Mouse (Mus musculus) hindbrain, embryonic 12.5 days (tissue): ENCODE data around the gene Olfr808. TPM values are rescaled to one million over a fixed set of nuclear protein-coding genes. Genes with fewer than 3 reads are reported as not detected.

ENCODE experiments used
- ATAC-seq: fragments of 200-750 bp; cut with Nextera tagmentation; 2 replicates; pipeline ENCODE4 v1.8.0; 2017; ENCODE audit warnings: moderate TSS enrichment; ENCODE audit not compliant: low FRiP score
- H3K27ac ChIP-seq: fragments of 300-500 bp; sonication (generic); 2 replicates; pipeline ENCODE4 v1.5.1; 2016; ENCODE audit warnings: mild to moderate bottlenecking
- H3K27me3 ChIP-seq: fragments of 300-500 bp; sonication (generic); 2 replicates; pipeline ENCODE4 v1.6.1; 2016; ENCODE audit warnings: mild to moderate bottlenecking
- H3K36me3 ChIP-seq: fragments of 300-500 bp; sonication (generic); 2 replicates; pipeline ENCODE4 v1.6.1; 2016; ENCODE audit warnings: mild to moderate bottlenecking
- H3K4me1 ChIP-seq: fragments of 300-500 bp; sonication (generic); 2 replicates; pipeline ENCODE4 v1.6.1; 2016
- H3K4me2 ChIP-seq: fragments of 300-500 bp; sonication (generic); replicated peaks from 2 replicates; pipeline ENCODE4 v1.6.1; 2016; ENCODE audit warnings: mild to moderate bottlenecking
- H3K4me3 ChIP-seq: fragments of 300-500 bp; sonication (generic); 2 replicates; pipeline ENCODE4 v1.5.1; 2016; ENCODE audit warnings: mild to moderate bottlenecking
- H3K9ac ChIP-seq: fragments of 300-500 bp; sonication (generic); 2 replicates; pipeline ENCODE4 v1.6.1; 2016; ENCODE audit warnings: mild to moderate bottlenecking, moderate library complexity
- H3K9me3 ChIP-seq: fragments of 300-500 bp; sonication (generic); replicated peaks from 2 replicates; pipeline ENCODE4 v1.6.1; 2016; ENCODE audit warnings: mild to moderate bottlenecking
- WGBS: fragments of 180-500 bp; shearing (Covaris S2); methylation state at CpG from one replicate; pipeline ENCODE4 v1.1.7; 2016; 5-methylcytosine and 5-hydroxymethylcytosine counted together
- microRNA-seq: library from miRNA; unstranded; fragments of <30 nt; microRNA quantifications from one replicate; pipeline ENCODE4, GENCODE M21; 2017
- polyA plus RNA-seq: library from polyadenylated mRNA; unstranded; fragments of >200 nt; fragmentation: Nextera tagmentation; extraction: Ambion mirVana; gene quantifications from 2 replicates; pipeline ENCODE4 v1.2.1, GENCODE M21; 2016

Gene Olfr808
- polyA plus RNA-seq, result not detected in 2 replicates

DNA sequence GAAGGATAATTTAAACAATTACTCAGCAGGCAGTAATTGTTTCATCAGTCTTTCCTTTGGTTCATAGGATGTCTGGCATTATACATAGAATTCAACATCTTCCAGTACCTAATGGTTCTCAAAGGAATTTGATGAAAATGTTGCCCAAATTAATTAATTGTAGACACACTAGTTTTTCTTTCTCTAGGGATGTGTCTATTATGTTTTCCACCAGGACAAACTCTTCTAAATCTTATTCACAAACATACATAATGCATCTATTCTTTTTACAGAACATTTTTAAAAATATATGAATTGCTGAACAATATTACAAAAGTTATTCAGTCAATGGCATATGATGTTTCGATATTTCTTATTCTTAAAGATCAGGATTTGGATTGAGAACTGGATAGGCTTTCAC lies at the start of gene Olfr808:
Gene Olfr808, plus strand, starts transcription at position 301 of the 400 bp plus-strand sequence.
- no peak within 1 kb of the TSS for H3K4me2 ChIP-seq
- H3K27ac ChIP-seq, result no peak within 1 kb of the TSS
- no peaks in the 10 kb centered on the region for H3K4me1 ChIP-seq
- ATAC-seq, result no peak
- WGBS, result 92% methylated on average over 1 of the region's 1 CpGs
- no peaks in the 10 kb centered on the region for H3K9me3 ChIP-seq
- H3K27me3 ChIP-seq, result no peaks in the 10 kb centered on the region
- H3K36me3 ChIP-seq, result no peaks in the 10 kb centered on the region
- H3K4me3 ChIP-seq, result no peak within 1 kb of the TSS
- H3K9ac ChIP-seq, result no peak within 1 kb of the TSS

DNA sequence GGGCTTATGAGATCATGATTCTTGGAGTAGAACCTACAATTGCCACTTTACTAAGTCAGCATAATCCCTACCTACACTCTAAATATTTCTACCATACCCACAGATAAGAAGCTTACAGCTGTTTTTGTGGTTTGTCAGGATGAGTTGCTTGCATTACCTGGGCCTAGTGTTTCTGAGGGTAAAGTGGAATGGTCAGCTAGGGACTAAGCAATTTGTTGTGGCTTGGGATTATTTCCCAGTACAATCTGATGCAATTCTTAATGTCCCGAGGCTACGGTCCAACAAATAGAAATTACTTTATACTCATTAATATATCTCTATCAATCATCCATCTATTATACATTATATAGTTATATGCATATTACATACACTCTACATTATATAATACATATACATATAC lies 36.0 kb upstream of the Olfr808 start, which contains the start of gene Olfr805:
Gene Olfr805, minus strand, starts transcription at position 101 of the 400 bp plus-strand sequence.
- Histone ChIP-seq H3K27me3 (no peaks in the 10 kb centered on the region), H3K27ac (no peak within 1 kb of the TSS), H3K9ac (no peak within 1 kb of the TSS), H3K4me1 (no peaks in the 10 kb centered on the region), H3K9me3 (no peaks in the 10 kb centered on the region), H3K4me2 (no peak within 1 kb of the TSS), H3K4me3 (no peak within 1 kb of the TSS), H3K36me3 (no peaks in the 10 kb centered on the region)
- ATAC-seq, result no peak
- 95% methylated on average over 2 of the region's 2 CpGs for WGBS

DNA sequence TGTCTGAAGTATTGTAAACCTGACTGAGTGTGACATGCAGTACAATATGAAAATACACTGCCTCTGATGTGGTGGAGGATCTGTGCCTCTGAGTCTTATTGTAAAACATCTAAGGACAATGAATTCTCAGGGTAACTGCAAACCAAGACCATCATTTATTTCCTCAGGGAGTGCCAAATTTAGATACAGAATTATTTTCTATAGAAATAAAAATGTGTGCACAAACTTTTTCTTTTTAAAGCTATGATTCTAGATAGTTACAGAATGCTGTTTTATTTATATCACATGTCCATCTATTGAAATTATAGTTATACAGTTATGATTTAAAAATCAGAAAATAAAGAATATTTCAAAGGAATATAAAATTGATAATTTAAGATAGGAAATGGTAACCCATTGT lies 23.5 kb upstream of the Olfr808 start, which contains the start of gene Olfr806:
Gene Olfr806, minus strand, starts transcription at position 101 of the 400 bp plus-strand sequence.
- H3K4me2 ChIP-seq, result no peak within 1 kb of the TSS
- no peak for ATAC-seq
- no peak within 1 kb of the TSS for H3K9ac ChIP-seq
- no peaks in the 10 kb centered on the region for H3K36me3 ChIP-seq
- no peaks in the 10 kb centered on the region for H3K9me3 ChIP-seq
- no peak within 1 kb of the TSS for H3K4me3 ChIP-seq
- no peaks in the 10 kb centered on the region for H3K4me1 ChIP-seq
- H3K27ac ChIP-seq, result no peak within 1 kb of the TSS
- no peaks in the 10 kb centered on the region for H3K27me3 ChIP-seq

DNA sequence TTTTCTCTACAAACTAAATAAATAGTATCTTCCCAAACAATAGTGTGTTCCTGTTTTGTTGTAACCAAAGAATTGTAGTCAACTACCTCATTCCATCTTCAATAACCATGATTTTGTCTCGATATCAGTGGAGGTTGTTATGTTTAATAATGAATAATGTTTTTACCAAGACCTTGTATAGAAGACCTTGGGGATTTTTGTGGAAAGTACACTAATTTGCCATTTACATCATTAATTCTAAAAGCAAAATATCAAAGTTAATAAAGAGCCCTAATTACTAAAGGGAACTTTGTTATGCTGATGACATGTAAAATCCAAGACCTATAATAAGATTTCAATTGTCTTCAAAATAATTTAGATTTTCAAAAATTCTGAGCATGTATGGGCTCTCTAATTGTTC lies 7.6 kb upstream of the Olfr808 start, which contains the start of gene Olfr807:
Gene Olfr807, minus strand, starts transcription at position 101 of the 400 bp plus-strand sequence.
- Histone ChIP-seq H3K36me3 (no peaks in the 10 kb centered on the region), H3K27me3 (no peaks in the 10 kb centered on the region), H3K27ac (no peak within 1 kb of the TSS), H3K4me3 (no peak within 1 kb of the TSS), H3K9me3 (no peaks in the 10 kb centered on the region), H3K4me2 (no peak within 1 kb of the TSS), H3K4me1 (no peaks in the 10 kb centered on the region), H3K9ac (no peak within 1 kb of the TSS)
- ATAC-seq, result no peak
- 91% methylated on average over 1 of the region's 1 CpGs for WGBS

DNA sequence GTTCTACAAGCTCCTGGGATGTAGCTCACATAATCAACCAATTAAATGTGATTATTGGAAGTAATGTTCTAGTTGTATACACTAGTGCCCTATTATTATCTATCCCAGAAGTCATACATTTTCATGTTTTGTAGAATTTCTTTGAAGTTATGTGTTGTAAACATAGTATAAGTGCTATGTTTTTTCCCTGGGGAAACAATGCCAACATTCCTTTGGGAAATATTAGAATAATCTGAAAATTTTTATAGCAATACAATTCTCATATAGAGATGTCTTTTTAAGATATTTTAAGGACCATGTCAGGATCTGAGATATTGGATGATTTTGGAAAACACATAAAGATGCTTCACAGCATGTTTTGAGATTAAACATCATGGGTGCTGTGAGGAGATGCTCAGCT lies 9.1 kb downstream of the Olfr808 start, which contains the start of gene Olfr809:
Gene Olfr809, plus strand, starts transcription at position 301 of the 400 bp plus-strand sequence.
- no peak for ATAC-seq
- Histone ChIP-seq H3K9ac (no peak within 1 kb of the TSS), H3K4me1 (no peaks in the 10 kb centered on the region), H3K9me3 (no peaks in the 10 kb centered on the region), H3K4me2 (no peak within 1 kb of the TSS), H3K27me3 (no peaks in the 10 kb centered on the region), H3K36me3 (no peaks in the 10 kb centered on the region), H3K4me3 (no peak within 1 kb of the TSS), H3K27ac (no peak within 1 kb of the TSS)

DNA sequence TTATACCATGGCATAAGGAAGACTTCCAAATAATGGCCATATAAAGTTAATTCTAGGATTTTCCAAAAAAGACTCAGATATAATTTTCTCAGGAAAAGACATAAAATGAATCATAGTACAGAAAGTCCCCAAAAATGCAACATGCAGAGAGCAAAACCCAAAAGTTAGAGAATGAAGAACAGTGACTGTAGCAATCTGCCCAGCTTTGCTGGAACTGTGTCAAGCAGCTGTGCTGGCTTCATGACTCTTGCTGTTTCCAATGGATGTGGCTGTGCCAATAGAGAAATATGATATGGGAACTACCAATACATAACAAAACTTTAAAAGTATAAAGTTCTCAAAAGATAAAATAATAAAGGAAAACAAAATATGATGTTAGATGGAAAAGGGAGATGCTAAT lies 12.8 kb downstream of the Olfr808 start:
- H3K27ac ChIP-seq, result no peak overlapping the region
- no peaks in the 10 kb centered on the region for H3K36me3 ChIP-seq
- H3K4me1 ChIP-seq, result no peaks in the 10 kb centered on the region
- ATAC-seq, result no peak
- no peaks in the 10 kb centered on the region for H3K9me3 ChIP-seq
- H3K4me2 ChIP-seq, result no peak overlapping the region
- H3K9ac ChIP-seq, result no peak overlapping the region
- H3K4me3 ChIP-seq, result no peak overlapping the region
- H3K27me3 ChIP-seq, result no peaks in the 10 kb centered on the region

DNA sequence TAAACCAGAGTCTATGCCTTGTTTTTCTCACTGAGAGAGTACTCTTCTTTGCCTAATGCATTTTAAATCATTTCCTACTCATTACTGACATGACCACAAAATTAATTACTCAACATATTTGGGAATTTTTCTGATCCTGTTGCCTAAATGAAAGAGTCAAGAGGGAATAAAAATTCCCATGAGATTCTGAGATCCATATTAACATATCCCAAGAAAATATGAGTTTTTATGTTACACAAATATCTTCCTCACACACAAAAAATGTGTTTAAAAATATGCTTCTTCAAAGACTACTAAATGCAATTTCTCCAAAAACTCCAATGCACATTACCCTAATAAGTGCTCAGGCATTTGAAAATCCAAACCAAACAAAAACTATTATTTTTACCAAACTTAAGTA lies 29.5 kb downstream of the Olfr808 start, which contains the start of gene Olfr810:
Gene Olfr810, minus strand, starts transcription at position 101 of the 400 bp plus-strand sequence.
- H3K4me2 ChIP-seq, result no peak within 1 kb of the TSS
- no peak within 1 kb of the TSS for H3K4me3 ChIP-seq
- no peaks in the 10 kb centered on the region for H3K9me3 ChIP-seq
- H3K4me1 ChIP-seq, result no peaks in the 10 kb centered on the region
- no peak within 1 kb of the TSS for H3K27ac ChIP-seq
- no peak within 1 kb of the TSS for H3K9ac ChIP-seq
- ATAC-seq, result no peak
- no peaks in the 10 kb centered on the region for H3K27me3 ChIP-seq
- H3K36me3 ChIP-seq, result no peaks in the 10 kb centered on the region

DNA sequence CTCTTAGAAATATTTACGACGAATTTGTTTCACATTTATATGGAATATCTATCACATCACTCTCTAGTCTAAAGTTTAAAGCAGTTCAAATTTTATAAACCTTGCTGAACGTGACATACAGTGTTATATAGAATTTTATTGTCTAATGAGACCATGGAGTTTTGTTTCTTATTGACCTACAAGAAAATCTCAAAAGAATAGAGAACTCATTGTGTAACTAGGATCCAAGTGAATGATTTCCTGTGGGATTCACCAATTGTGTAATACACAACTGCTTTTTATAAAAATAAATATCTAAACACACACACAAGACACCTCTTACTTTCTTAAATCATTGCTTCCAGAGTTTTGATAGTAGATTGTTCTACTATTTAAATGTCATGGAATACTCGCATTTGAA lies 39.0 kb downstream of the Olfr808 start, which contains the start of gene Olfr811:
Gene Olfr811, minus strand, starts transcription at position 101 of the 400 bp plus-strand sequence.
- Histone ChIP-seq H3K9ac (no peak within 1 kb of the TSS), H3K27me3 (no peaks in the 10 kb centered on the region), H3K4me3 (no peak within 1 kb of the TSS), H3K4me2 (no peak within 1 kb of the TSS), H3K9me3 (no peaks in the 10 kb centered on the region), H3K4me1 (no peaks in the 10 kb centered on the region), H3K27ac (no peak within 1 kb of the TSS), H3K36me3 (no peaks in the 10 kb centered on the region)
- ATAC-seq, result no peak
- WGBS, result 86% methylated on average over 4 of the region's 4 CpGs

Small RNA genes within 50 kb of the gene (microRNA-seq; reads per million reads assigned to microRNA genes)
- gene Gm24485, result not detected

Other genes starting within 250 kb of the Olfr808 start
- not detected in 2 replicates for gene Olfr791, start 243.7 kb upstream of the Olfr808 start, polyA plus RNA-seq
- not detected in 2 replicates for gene Olfr792, start 226.3 kb upstream of the Olfr808 start, polyA plus RNA-seq
- gene Olfr794, start 197.8 kb upstream of the Olfr808 start, polyA plus RNA-seq, result not detected in 2 replicates
- gene Olfr796, start 152.9 kb upstream of the Olfr808 start, polyA plus RNA-seq, result not detected in 2 replicates
- gene Olfr798, start 137.5 kb upstream of the Olfr808 start, polyA plus RNA-seq, result not detected in 2 replicates
- gene Olfr799, start 128.0 kb upstream of the Olfr808 start, polyA plus RNA-seq, result not detected in 2 replicates
- not detected in 2 replicates for gene Olfr800, start 107.8 kb upstream of the Olfr808 start, polyA plus RNA-seq
- not detected in 2 replicates for gene Olfr801, start 91.6 kb upstream of the Olfr808 start, polyA plus RNA-seq
- 0.04 TPM in 1 of 2 replicates, not detected in the other for gene Olfr802, start 77.3 kb upstream of the Olfr808 start, polyA plus RNA-seq
- gene Olfr803, start 71.2 kb upstream of the Olfr808 start, polyA plus RNA-seq, result not detected in 2 replicates
- not detected in 2 replicates for gene Olfr804, start 62.3 kb upstream of the Olfr808 start, polyA plus RNA-seq
- gene Olfr805, start 36.1 kb upstream of the Olfr808 start, polyA plus RNA-seq, result not detected in 2 replicates
- gene Olfr806, start 23.6 kb upstream of the Olfr808 start, polyA plus RNA-seq, result not detected in 2 replicates
- not detected in 2 replicates for gene Olfr807, start 7.7 kb upstream of the Olfr808 start, polyA plus RNA-seq
- not detected in 2 replicates for gene Olfr809, start 9.2 kb downstream of the Olfr808 start, polyA plus RNA-seq
- not detected in 2 replicates for gene Olfr810, start 29.4 kb downstream of the Olfr808 start, polyA plus RNA-seq
- not detected in 2 replicates for gene Olfr811, start 38.9 kb downstream of the Olfr808 start, polyA plus RNA-seq
- not detected in 2 replicates for gene Olfr812, start 80.6 kb downstream of the Olfr808 start, polyA plus RNA-seq
- gene Olfr813, start 89.9 kb downstream of the Olfr808 start, polyA plus RNA-seq, result not detected in 2 replicates
- gene Olfr814, start 114.4 kb downstream of the Olfr808 start, polyA plus RNA-seq, result not detected in 2 replicates
- gene Olfr815, start 140.4 kb downstream of the Olfr808 start, polyA plus RNA-seq, result not detected in 2 replicates
- gene Olfr816, start 150.1 kb downstream of the Olfr808 start, polyA plus RNA-seq, result not detected in 2 replicates
- not detected in 2 replicates for gene Olfr818, start 183.6 kb downstream of the Olfr808 start, polyA plus RNA-seq
- gene Olfr819, start 201.8 kb downstream of the Olfr808 start, polyA plus RNA-seq, result not detected in 2 replicates
- gene Olfr247, start 210.7 kb downstream of the Olfr808 start, polyA plus RNA-seq, result not detected in 2 replicates
- not detected in 2 replicates for gene Gm10310, start 219.6 kb downstream of the Olfr808 start, polyA plus RNA-seq
- gene Olfr820, start 247.1 kb downstream of the Olfr808 start, polyA plus RNA-seq, result not detected in 2 replicates